Mouse (Mus musculus) heart, postnatal 0 days (tissue): ENCODE results near the gene Ephb2. TPM values are rescaled to one million over a fixed set of nuclear protein-coding genes. Genes with fewer than 3 reads are reported as not detected.
A peak's percentile ranks its signal among the peaks of the same experiment; 100 is the strongest.

Source experiments
- ATAC-seq: fragments of 200-750 bp; cut with Nextera tagmentation; 2 replicates; pipeline ENCODE4 v1.8.0; 2017; ENCODE audit warnings: low read depth, moderate number of reproducible peaks, moderate library complexity; ENCODE audit not compliant: insufficient read depth
- DNase-seq: peaks from one replicate; pipeline ENCODE4 v3.0.0-alpha.2; 2016; ENCODE audit warnings: low spot score
- H3K27ac ChIP-seq: fragments of 300-500 bp; sonication (generic); 2 replicates; pipeline ENCODE4 v1.5.1; 2014; ENCODE audit warnings: low read depth, mild to moderate bottlenecking
- H3K27me3 ChIP-seq: fragments of 300-500 bp; sonication (generic); 2 replicates; pipeline ENCODE4 v1.6.1; 2014; ENCODE audit warnings: low read length, mixed read lengths; ENCODE audit not compliant: control insufficient read depth, insufficient read depth
- H3K36me3 ChIP-seq: fragments of 300-500 bp; sonication (generic); replicated peaks from 2 replicates; pipeline ENCODE4 v1.6.1; 2014; ENCODE audit warnings: low read length, mixed read lengths; ENCODE audit not compliant: control insufficient read depth, insufficient read depth
- H3K4me1 ChIP-seq: fragments of 300-500 bp; sonication (generic); 2 replicates; pipeline ENCODE4 v1.6.1; 2014; ENCODE audit warnings: antibody characterized with exemption; ENCODE audit not compliant: control insufficient read depth, insufficient read depth
- H3K4me2 ChIP-seq: fragments of 300-500 bp; sonication (generic); 2 replicates; pipeline ENCODE4 v1.6.1; 2014; ENCODE audit warnings: low read depth, mild to moderate bottlenecking, low read length, moderate library complexity
- H3K4me3 ChIP-seq: fragments of 300-500 bp; sonication (generic); 2 replicates; pipeline ENCODE4 v1.5.1; 2014; ENCODE audit warnings: low read depth, low read length
- H3K9ac ChIP-seq: fragments of 300-500 bp; sonication (generic); replicated peaks from 2 replicates; pipeline ENCODE4 v1.6.1; 2014; ENCODE audit warnings: low read depth, low read length, mixed read lengths
- H3K9me3 ChIP-seq: fragments of 300-500 bp; sonication (generic); replicated peaks from 2 replicates; pipeline ENCODE4 v1.6.1; 2016; ENCODE audit warnings: low read length; ENCODE audit not compliant: control insufficient read depth
- CTCF ChIP-seq: IDR thresholded peaks from 2 replicates; pipeline ENCODE4 v1.5.1; 2016; ENCODE audit warnings: antibody characterized with exemption, control low read depth, low read depth
- EP300 ChIP-seq: IDR thresholded peaks from 2 replicates; pipeline ENCODE4 v1.6.1; 2016; ENCODE audit warnings: antibody characterized with exemption, low read depth
- WGBS: fragments of 180-500 bp; shearing (Covaris S2); extraction: QIAGEN DNeasy Blood & Tissue Kit; methylation state at CpG from one replicate; pipeline ENCODE4 v1.1.7; 2014; 5-methylcytosine and 5-hydroxymethylcytosine counted together
- polyA plus RNA-seq: library from polyadenylated mRNA; unstranded; fragments of >200 nt; fragmentation: Nextera tagmentation; extraction: Ambion mirVana; gene quantifications from 2 replicates; pipeline ENCODE4 v1.2.1, GENCODE M21; 2015
- total RNA-seq: library from RNA; depleted of rRNA; stranded (reverse); fragments of >200 nt; gene quantifications from 2 replicates; pipeline ENCODE4 v1.2.3, GENCODE M21; 2014; ENCODE audit warnings: low replicate concordance

Gene Ephb2
- total and polyA plus RNA-seq, 2 experiments from 2014 or later = 0.19 to 10.2 TPM

- no peak overlapping the region for H3K4me2 ChIP-seq
- no peaks in the 10 kb centered on the region for H3K36me3 ChIP-seq
- no peak for TF ChIP-seq CTCF
- TF ChIP-seq EP300 = no peak
- no peaks in the 10 kb centered on the region for H3K4me1 ChIP-seq
- no peak overlapping the region for H3K27ac ChIP-seq
- no peaks in the 10 kb centered on the region for H3K9me3 ChIP-seq
- DNase-seq (no peak), ATAC-seq (no peak)
- no peak overlapping the region for H3K4me3 ChIP-seq
- H3K27me3 ChIP-seq = peaks cover 19% of the 10 kb centered on the region
- H3K9ac ChIP-seq = no peak overlapping the region
- WGBS = 51% methylated on average over 10 of the region's 10 CpGs
These were observed 15.7 kb downstream of the Ephb2 start for GRCm38 (mm10) chr4:136820069-136820522.

DNA sequence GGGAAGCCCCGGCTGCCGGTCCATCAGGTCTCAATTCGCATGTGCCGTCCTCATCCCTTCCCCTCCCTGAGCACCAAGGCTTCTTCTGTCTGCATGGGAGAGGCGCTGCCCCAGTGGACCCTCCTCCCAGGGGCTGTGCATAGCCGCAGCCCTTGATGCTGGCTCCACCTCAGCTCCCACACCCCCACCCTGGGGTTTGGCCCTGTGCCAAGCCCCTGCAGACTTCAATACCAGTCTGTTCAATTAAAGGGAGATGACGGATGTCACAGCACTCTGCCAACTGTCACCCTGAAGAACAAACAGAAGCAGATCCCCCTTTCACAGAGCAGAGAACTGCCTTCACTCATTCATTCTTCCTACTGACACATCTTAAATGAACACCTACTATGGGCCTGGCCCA, 19.1 kb downstream of the Ephb2 start:
- ATAC-seq (no peak), DNase-seq (no peak)
- 44% methylated on average over 7 of the region's 7 CpGs for WGBS
- no peaks in the 10 kb centered on the region for H3K36me3 ChIP-seq
- H3K27me3 ChIP-seq = peaks cover 8% of the 10 kb centered on the region
- no peak overlapping the region for H3K4me3 ChIP-seq
- TF ChIP-seq CTCF (no peak), EP300 (no peak)
- H3K4me1 ChIP-seq = no peaks in the 10 kb centered on the region
- H3K4me2 ChIP-seq = no peak overlapping the region
- H3K9me3 ChIP-seq = no peaks in the 10 kb centered on the region
- no peak overlapping the region for H3K27ac ChIP-seq
- no peak overlapping the region for H3K9ac ChIP-seq

DNA sequence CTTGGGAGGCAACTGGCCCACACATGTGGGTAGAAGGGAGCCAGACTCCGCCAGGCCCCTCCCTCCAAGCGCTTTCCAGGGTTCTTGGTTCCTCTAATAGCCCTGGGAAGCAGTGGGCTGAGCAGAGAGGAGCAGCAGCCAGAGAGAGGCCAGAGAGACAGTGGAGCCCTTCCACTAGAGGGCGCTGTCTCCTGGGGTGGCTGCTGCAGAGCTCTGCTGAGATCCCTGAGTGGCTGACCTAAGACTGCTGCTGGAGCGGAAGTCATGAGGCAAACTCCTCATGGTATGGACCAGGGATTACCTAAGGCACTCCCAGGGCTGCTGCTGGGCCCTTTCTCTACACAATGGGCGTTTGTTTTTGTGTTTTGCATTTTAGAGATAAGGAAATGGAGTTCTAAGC, 20.4 kb downstream of the Ephb2 start:
- peaks cover 7% of the 10 kb centered on the region; the same call in 1 of the 2 replicates for H3K27me3 ChIP-seq
- peak; percentile 20; the same call in 1 of the 2 replicates for TF ChIP-seq CTCF
- TF ChIP-seq EP300 = no peak

GRCm38 (mm10) chr4:136812543-136812942, 23.2 kb downstream of the Ephb2 start:
- TF ChIP-seq EP300 (no peak), CTCF (no peak)
- H3K4me2 ChIP-seq = no peak overlapping the region
- ATAC-seq = peak; percentile 28; the same call in 1 of the 2 replicates
- no peak overlapping the region for H3K9ac ChIP-seq
- H3K36me3 ChIP-seq = no peaks in the 10 kb centered on the region
- no peak overlapping the region for H3K4me3 ChIP-seq
- H3K27me3 ChIP-seq = peaks cover 11% of the 10 kb centered on the region; the same call in 1 of the 2 replicates
- 42% methylated on average over 4 of the region's 4 CpGs for WGBS
- DNase-seq = no peak
- no peak overlapping the region for H3K27ac ChIP-seq
- H3K4me1 ChIP-seq = no peaks in the 10 kb centered on the region
- H3K9me3 ChIP-seq = no peaks in the 10 kb centered on the region

More for the DNA sequence above, 20.4 kb downstream of the Ephb2 start:
- Histone ChIP-seq H3K36me3 (no peaks in the 10 kb centered on the region), H3K4me3 (no peak overlapping the region), H3K9ac (no peak overlapping the region), H3K4me1 (no peaks in the 10 kb centered on the region), H3K27ac (no peak overlapping the region), H3K4me2 (no peak overlapping the region), H3K9me3 (no peaks in the 10 kb centered on the region)
- DNase-seq (no peak), ATAC-seq (no peak)
- 55% methylated on average over 5 of the region's 5 CpGs for WGBS

DNA sequence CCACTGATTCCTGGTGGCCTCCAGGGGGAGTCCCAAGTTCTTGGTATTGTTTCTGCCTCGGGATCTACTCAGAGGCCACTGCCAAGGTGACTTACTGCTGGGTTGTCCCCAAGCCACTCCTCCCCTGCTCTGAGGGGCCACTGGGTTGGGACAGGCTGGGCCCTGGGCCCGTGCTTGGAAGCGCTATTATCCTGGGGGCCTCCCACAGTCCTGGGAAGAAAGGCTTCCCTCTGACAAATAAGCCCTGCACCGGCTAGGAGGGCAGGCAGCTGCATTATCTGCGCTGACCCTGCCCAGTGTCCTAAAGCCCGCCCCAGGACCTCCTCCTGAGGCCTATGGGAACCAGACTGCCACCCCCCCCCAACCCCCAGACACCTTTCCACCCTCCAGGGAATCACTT, 24.2 kb downstream of the Ephb2 start:
- no peak overlapping the region for H3K4me2 ChIP-seq
- ATAC-seq (no peak), DNase-seq (no peak)
- no peak overlapping the region for H3K27ac ChIP-seq
- WGBS = 41% methylated on average over 6 of the region's 6 CpGs
- TF ChIP-seq EP300 (no peak), CTCF (no peak)
- H3K4me3 ChIP-seq = no peak overlapping the region
- no peaks in the 10 kb centered on the region for H3K9me3 ChIP-seq
- H3K9ac ChIP-seq = no peak overlapping the region
- peaks cover 15% of the 10 kb centered on the region; the same call in 1 of the 2 replicates for H3K27me3 ChIP-seq
- H3K36me3 ChIP-seq = no peaks in the 10 kb centered on the region
- H3K4me1 ChIP-seq = no peaks in the 10 kb centered on the region

DNA sequence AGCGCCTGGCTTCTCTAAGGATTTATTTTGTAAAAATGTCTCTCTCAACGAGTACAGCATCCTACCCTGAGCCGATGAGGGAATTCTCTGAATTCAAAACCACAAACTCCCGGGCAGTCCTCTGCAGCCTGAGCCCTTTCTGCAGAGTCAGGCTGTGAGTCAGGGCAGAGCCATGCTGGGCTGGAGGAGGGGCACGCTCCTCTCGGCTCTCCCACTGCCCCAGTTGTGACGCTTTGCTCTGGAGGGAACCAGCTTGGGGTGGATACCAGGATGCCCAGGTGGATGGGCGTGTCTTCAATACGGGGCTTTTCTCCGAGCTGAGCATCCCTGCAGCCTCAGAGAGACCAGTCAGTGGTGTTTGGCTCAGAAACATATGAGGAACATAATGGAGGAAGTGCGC, 27.3 kb downstream of the Ephb2 start:
- Histone ChIP-seq H3K9ac (no peak overlapping the region), H3K4me2 (no peak overlapping the region), H3K4me3 (no peak overlapping the region), H3K36me3 (no peaks in the 10 kb centered on the region), H3K27ac (no peak overlapping the region), H3K27me3 (peaks cover 27% of the 10 kb centered on the region; the same call in 1 of the 2 replicates), H3K9me3 (no peaks in the 10 kb centered on the region), H3K4me1 (no peaks in the 10 kb centered on the region)
- 42% methylated on average over 11 of the region's 11 CpGs for WGBS
- DNase-seq (no peak), ATAC-seq (no peak)
- TF ChIP-seq CTCF = no peak
- TF ChIP-seq EP300 = no peak
